18 mouse cellular contexts compared by ENCODE assay signal in the genomic region with DNA sequence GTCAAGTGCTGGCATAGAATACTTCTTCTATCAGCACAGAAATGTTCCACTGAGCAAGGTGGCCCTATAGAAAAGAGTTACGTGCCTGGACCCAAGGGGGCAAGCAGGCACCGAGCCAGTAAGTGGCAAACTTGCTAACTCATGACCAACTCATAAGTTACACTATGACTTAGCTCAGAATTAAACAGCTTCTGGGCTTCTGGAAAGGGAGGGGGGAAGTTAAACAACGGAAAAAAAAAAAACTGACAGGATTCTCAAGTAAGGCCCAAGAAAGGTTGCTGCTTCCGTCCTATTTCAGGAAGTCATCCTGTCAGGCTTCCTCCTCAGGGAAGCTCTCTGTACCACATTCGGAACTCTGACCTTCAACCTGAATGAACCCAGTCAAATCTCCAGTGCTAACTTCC. TPM values are rescaled to one million over a fixed set of nuclear protein-coding genes. Genes with fewer than 3 reads are reported as not detected.
A peak's percentile ranks its signal among the peaks of the same experiment; 100 is the strongest.
DNase-seq lines count a peak whose midpoint lies in the region; ATAC-seq and TF ChIP-seq lines count a peak whose summit lies in the region.
"Had no signal": no experiment of that assay in that cellular context is flagged by ENCODE, and none has a peak within 500 bp of the region (broad histone marks: within the 10 kb centered on the region; RNA-seq: fewer than 3 reads in every experiment).

No protein-coding gene starts in this region.

- TF ChIP-seq CTCF in lung, postnatal 0 days (IDR thresholded peaks at IDR 0.05), result no peak
- no peak for TF ChIP-seq CTCF in lung, adult 2 months (IDR thresholded peaks at IDR 0.05; ENCODE audit: insufficient read depth, low read length)

- H3K36me3 ChIP-seq in lung, postnatal 0 days (ENCODE audit: insufficient read depth, low read length), result no peaks in the 10 kb centered on the region
- no peaks in the 10 kb centered on the region for H3K36me3 ChIP-seq in liver, embryonic 13.5 days
- H3K36me3 ChIP-seq: embryonic facial prominence, embryonic 12.5 days; forebrain, embryonic 12.5 days; intestine, embryonic 15.5 days; limb, embryonic 13.5 days; stomach, embryonic 15.5 days had no signal

- no peak overlapping the region for H3K4me2 ChIP-seq in lung, postnatal 0 days (replicated peaks; ENCODE audit: low read depth, low read length)
- H3K4me2 ChIP-seq in liver, embryonic 13.5 days, result peak overlapping the region; percentile 52
- H3K4me2 ChIP-seq: embryonic facial prominence, embryonic 12.5 days; forebrain, embryonic 12.5 days; heart, embryonic 11.5 days; intestine, embryonic 15.5 days; limb, embryonic 13.5 days; stomach, embryonic 15.5 days had no signal

- H3K9ac ChIP-seq in lung, postnatal 0 days (replicated peaks; ENCODE audit: low read depth), result no peak overlapping the region
- H3K9ac ChIP-seq in liver, embryonic 13.5 days, result peak overlapping the region; percentile 49
- H3K9ac ChIP-seq: embryonic facial prominence, embryonic 12.5 days; forebrain, embryonic 12.5 days; intestine, embryonic 15.5 days; limb, embryonic 13.5 days; stomach, embryonic 15.5 days had no signal

- TF ChIP-seq POLR2A in lung, adult 2 months (IDR thresholded peaks at IDR 0.05; ENCODE audit: borderline replicate concordance, extremely low read depth, low read depth, low read length), result no peak

- H3K27me3 ChIP-seq in lung, postnatal 0 days (replicated peaks; ENCODE audit: insufficient read depth, low read length), result no peaks in the 10 kb centered on the region
- H3K27me3 ChIP-seq in liver, embryonic 13.5 days, result no peaks in the 10 kb centered on the region
- H3K27me3 ChIP-seq: embryonic facial prominence, embryonic 12.5 days; forebrain, embryonic 12.5 days; intestine, embryonic 15.5 days; limb, embryonic 13.5 days; stomach, embryonic 15.5 days had no signal

- H3K4me1 ChIP-seq in lung, postnatal 0 days (ENCODE audit: insufficient read depth, low read depth, low read length), result no peaks in the 10 kb centered on the region
- H3K4me1 ChIP-seq in lung, adult 2 months (ENCODE audit: control insufficient read depth, insufficient read depth, low read length), result no peaks in the 10 kb centered on the region; the same call in 1 of the 2 replicates
- peaks cover 90% of the 10 kb centered on the region for H3K4me1 ChIP-seq in liver, embryonic 13.5 days (replicated peaks)
- H3K4me1 ChIP-seq: embryonic facial prominence, embryonic 12.5 days; intestine, embryonic 15.5 days; stomach, embryonic 15.5 days had no signal

- ATAC-seq in lung, postnatal 0 days, result no peak
- peak; percentile 51 for ATAC-seq in common myeloid progenitor, adult 5-6 weeks (replicated peaks; ENCODE audit: low read depth, poor library complexity, severe bottlenecking)
- ATAC-seq in liver, embryonic 13.5 days (ENCODE audit: low read depth), result no peak
- ATAC-seq in neutrophil, adult 5-6 weeks (ENCODE audit: extremely low read depth, insufficient number of reproducible peaks, low FRiP score, poor library complexity, severe bottlenecking), result peak; percentile 28

- H3K4me3 ChIP-seq in lung, postnatal 0 days (ENCODE audit: low read depth, low read length), result no peak overlapping the region
- H3K4me3 ChIP-seq in lung, adult 2 months (replicated peaks; ENCODE audit: extremely low read depth, low read depth, low read length), result no peak overlapping the region
- H3K4me3 ChIP-seq in liver, embryonic 13.5 days (replicated peaks), result no peak overlapping the region
- H3K4me3 ChIP-seq: embryonic facial prominence, embryonic 12.5 days; forebrain, embryonic 12.5 days; intestine, embryonic 15.5 days; limb, embryonic 13.5 days; stomach, embryonic 15.5 days had no signal

- DNase-seq in lung, postnatal 0 days (ENCODE audit: low spot score), result peak; percentile 38
- no peak for DNase-seq in lung, adult 2 months
- DNase-seq in liver, embryonic 13.5 days, result no peak
- DNase-seq in adrenal gland, adult 18-20 months (ENCODE audit: low spot score in 2 of 2), result no peak
- no peak for DNase-seq in kidney, postnatal 25 days
- DNase-seq: adrenal gland, adult 2 months; cerebellum, postnatal 10 days; midbrain, embryonic 14.5 days; right cerebral cortex, postnatal 14 days; thymus, postnatal 14 days had no signal

- no peak for TF ChIP-seq EP300 in lung, postnatal 0 days (IDR thresholded peaks at IDR 0.05)

- WGBS in lung, postnatal 0 days, result 49% methylated on average over 5 of the region's 5 CpGs
- WGBS in lung, adult 2 months, result 42% methylated on average over 5 of the region's 5 CpGs
- 40% methylated on average over 5 of the region's 5 CpGs for WGBS in liver, embryonic 13.5 days (ENCODE audit: insufficient replicate concordance)

- no peaks in the 10 kb centered on the region for H3K9me3 ChIP-seq in lung, postnatal 0 days (ENCODE audit: low read length)
- H3K9me3 ChIP-seq in liver, embryonic 13.5 days (replicated peaks), result no peaks in the 10 kb centered on the region
- H3K9me3 ChIP-seq: embryonic facial prominence, embryonic 12.5 days; forebrain, embryonic 12.5 days; intestine, embryonic 15.5 days; limb, embryonic 13.5 days; stomach, embryonic 15.5 days had no signal

- H3K27ac ChIP-seq in lung, postnatal 0 days (ENCODE audit: low read length), result no peak overlapping the region
- H3K27ac ChIP-seq in liver, embryonic 13.5 days, result peak overlapping the region; percentile 95
- H3K27ac ChIP-seq: embryonic facial prominence, embryonic 12.5 days; forebrain, embryonic 12.5 days; intestine, embryonic 15.5 days; limb, embryonic 13.5 days; stomach, embryonic 15.5 days had no signal

RNA-seq across cellular contexts. Expression of a gene that starts 31.3 kb away (rescaled TPM):
- polyA plus RNA-seq in lung, postnatal 0 days (2015; fragmentation: Nextera tagmentation; extraction: Ambion mirVana), result 3.2 and 4.2 TPM in 2 replicates
- 4.6 and 5.4 TPM in 2 replicates for polyA plus RNA-seq in lung, adult 2 months (2012; rRNA removed)
- total RNA-seq in common myeloid progenitor, adult 5-6 weeks (2017), result 59.0 and 61.7 TPM in 2 replicates
- polyA plus RNA-seq in liver, embryonic 13.5 days (2015; fragmentation: Nextera tagmentation; extraction: Ambion mirVana), result 1.8 and 2.0 TPM in 2 replicates
- 37.8 and 47.5 TPM in 2 replicates for total RNA-seq in neutrophil, adult 5-6 weeks (2017)
- total RNA-seq in adrenal gland, adult 18-20 months (2021), result 1 to 10 TPM; 1.6 to 9.1 TPM

Comparison
In these comparisons a context has a peak if more than half of its experiments do, and no peak if none do; other contexts are left out.
1. ATAC-seq: peak in common myeloid progenitor, adult 5-6 weeks (single experiment) and neutrophil, adult 5-6 weeks (single experiment); none in lung, postnatal 0 days (single experiment) and liver, embryonic 13.5 days (single experiment).